Mouse (Mus musculus) megakaryocyte progenitor cell, adult 5-6 weeks (primary cell): ENCODE results near the gene Mapk9. TPM values are rescaled to one million over a fixed set of nuclear protein-coding genes. Genes with fewer than 3 reads are reported as not detected.

Experiments used
- ATAC-seq: replicated peaks from 2 replicates; pipeline ENCODE4 v1.8.0; 2016; ENCODE audit warnings: mild to moderate bottlenecking, moderate TSS enrichment, inconsistent platforms; ENCODE audit not compliant: poor library complexity
- total RNA-seq, 2 experiments: library from RNA; stranded (forward) in 1 of 2; stranded (reverse) in 1 of 2; fragments of 157-497, 149-512 nt in 1 of 2; fragments of 200-1000 nt in 1 of 2; gene quantifications; 2 replicates each; pipeline versions ENCODE4 v1.2.3 to v1.2.4; 2015 to 2017

Gene Mapk9
- total RNA-seq, 2 experiments from 2014 or later, result 31.1 to 40.2 TPM

- ATAC-seq, result peak; percentile 50
These were observed 8.7 kb upstream of the Mapk9 start for GRCm38 (mm10) chr11:49837717-49838407.

- no peak for ATAC-seq
These were observed 5.9 kb upstream of the Mapk9 start for GRCm38 (mm10) chr11:49840666-49841065.

- ATAC-seq, result no peak
These were observed 4.7 kb upstream of the Mapk9 start for GRCm38 (mm10) chr11:49841886-49842285.

- no peak for ATAC-seq
These were observed 3.8 kb upstream of the Mapk9 start for GRCm38 (mm10) chr11:49842718-49843117.

- ATAC-seq, result no peak
These were observed 2.2 kb upstream of the Mapk9 start for GRCm38 (mm10) chr11:49844311-49844710.

- peak; percentile 30 for ATAC-seq
These were observed 1.6 kb upstream of the Mapk9 start for GRCm38 (mm10) chr11:49844969-49845368.

GRCm38 (mm10) chr11:49845958-49846357 lies 593 bp upstream of the Mapk9 start:
- no peak for ATAC-seq

- peak; percentile 4; the same call in 1 of the 2 replicates for ATAC-seq
These were observed 690 bp downstream of the Mapk9 start for GRCm38 (mm10) chr11:49847071-49847810.

- no peak for ATAC-seq
These were observed 1.2 kb downstream of the Mapk9 start for GRCm38 (mm10) chr11:49847811-49848078.

- peak; percentile 19 for ATAC-seq
These were observed 1.7 kb downstream of the Mapk9 start for GRCm38 (mm10) chr11:49848080-49848815.

GRCm38 (mm10) chr11:49850331-49850730 lies 3.8 kb downstream of the Mapk9 start:
- no peak for ATAC-seq

GRCm38 (mm10) chr11:49855144-49855543 lies 8.6 kb downstream of the Mapk9 start:
- peak; percentile 50 for ATAC-seq

GRCm38 (mm10) chr11:49861139-49861538 lies 14.6 kb downstream of the Mapk9 start:
- no peak for ATAC-seq

GRCm38 (mm10) chr11:49863926-49864325 lies 17.4 kb downstream of the Mapk9 start:
- ATAC-seq, result peak; percentile 73

- no peak for ATAC-seq
These were observed 20.8 kb downstream of the Mapk9 start for GRCm38 (mm10) chr11:49867320-49867719.

GRCm38 (mm10) chr11:49869762-49870161 lies 23.2 kb downstream of the Mapk9 start:
- peak; percentile 74 for ATAC-seq

- peak; percentile 75 for ATAC-seq
These were observed 25.4 kb downstream of the Mapk9 start for GRCm38 (mm10) chr11:49871914-49872313.

- peak; percentile 83 for ATAC-seq
These were observed 26.2 kb downstream of the Mapk9 start for GRCm38 (mm10) chr11:49872779-49873178.

- peak; percentile 42 for ATAC-seq
These were observed 30.6 kb downstream of the Mapk9 start for GRCm38 (mm10) chr11:49876948-49877817.

- ATAC-seq, result no peak
These were observed 33.5 kb downstream of the Mapk9 start for GRCm38 (mm10) chr11:49879950-49880642.
